Mouse (Mus musculus) adrenal gland, postnatal 10 days (tissue): Measurements from ENCODE around the gene Tpr. TPM values are rescaled to one million over a fixed set of nuclear protein-coding genes. Genes with fewer than 3 reads are reported as not detected.

ENCODE experiments used
- DNase-seq: peaks from one replicate; pipeline ENCODE4 v3.0.0; 2021; ENCODE audit warnings: mixed read lengths
- total RNA-seq, 2 experiments: library from RNA; stranded (reverse); gene quantifications; 2 replicates each; pipeline ENCODE4 v1.2.3; 2021

Gene Tpr
- total RNA-seq, 2 experiments from 2014 or later: 103 to 121 TPM

GRCm38 (mm10) chr1:150463068-150463467 lies 70.4 kb downstream of the Tpr start:
- no peak for DNase-seq

DNA sequence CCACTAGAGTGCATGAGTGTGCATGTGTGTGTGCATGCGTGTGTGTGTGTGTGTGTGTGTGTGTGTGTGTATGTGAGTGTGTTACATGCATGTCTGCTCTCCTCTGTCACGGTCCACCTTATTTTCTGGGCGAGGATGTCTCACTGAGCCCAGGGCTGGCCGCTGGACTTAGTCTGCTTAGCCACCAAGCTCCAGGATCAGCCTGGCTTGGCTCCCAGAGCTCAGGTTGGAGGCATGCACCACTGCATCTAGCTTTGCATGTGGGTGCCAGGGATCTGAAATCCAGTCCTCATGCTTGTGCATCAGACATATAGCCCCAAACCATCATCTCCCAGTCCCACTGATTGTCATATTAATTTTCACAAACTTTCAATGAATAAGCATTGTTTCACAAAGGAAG lies 71.1 kb downstream of the Tpr start:
- no peak for DNase-seq

DNA sequence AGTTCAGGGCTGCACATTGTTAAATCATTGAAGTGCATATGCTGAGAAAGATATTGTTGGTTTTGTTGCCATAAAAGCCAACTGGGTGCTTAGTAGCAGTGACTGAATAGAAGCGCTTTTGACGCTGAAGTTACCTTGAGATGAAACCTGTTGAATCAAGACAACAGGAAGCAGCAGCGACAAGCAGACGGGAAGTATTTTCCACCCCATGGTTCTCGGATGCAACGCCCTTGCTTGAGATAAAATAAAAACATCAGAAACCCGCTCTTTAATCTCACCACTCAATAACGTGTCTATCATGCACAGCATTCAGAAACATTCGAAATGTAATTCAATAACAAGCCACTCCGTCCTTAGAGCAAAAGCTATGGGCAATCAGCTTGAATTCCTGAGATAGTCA lies 72.7 kb downstream of the Tpr start:
- DNase-seq: no peak

- peak; percentile 25 for DNase-seq
Measured at GRCm38 (mm10) chr1:150466132-150466531, 73.5 kb downstream of the Tpr start, which contains the start of gene Prg4. Gene Prg4, minus strand, starts transcription at chr1:150466165.

DNA sequence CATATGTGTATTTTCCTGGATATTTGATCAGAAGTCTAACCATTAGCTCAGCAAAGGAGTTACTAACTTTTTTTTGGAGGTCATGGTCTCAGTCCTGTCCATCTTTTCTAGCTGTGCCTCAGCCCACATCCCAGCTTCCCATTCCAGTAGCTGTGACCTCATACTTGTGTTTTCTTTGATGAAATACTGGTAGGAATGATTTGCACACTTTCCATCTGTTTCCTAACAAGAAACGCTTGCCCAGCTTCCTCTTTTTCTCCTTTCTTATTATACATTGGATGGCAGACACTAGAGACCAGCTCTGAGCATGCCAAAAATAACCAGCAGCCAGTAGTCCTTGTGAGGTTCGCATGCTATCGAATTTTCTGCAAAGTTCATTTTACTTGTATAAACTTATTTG lies 77.4 kb downstream of the Tpr start:
- DNase-seq: no peak

- DNase-seq: peak; percentile 8
Measured at GRCm38 (mm10) chr1:150472525-150472924, 79.9 kb downstream of the Tpr start.

DNA sequence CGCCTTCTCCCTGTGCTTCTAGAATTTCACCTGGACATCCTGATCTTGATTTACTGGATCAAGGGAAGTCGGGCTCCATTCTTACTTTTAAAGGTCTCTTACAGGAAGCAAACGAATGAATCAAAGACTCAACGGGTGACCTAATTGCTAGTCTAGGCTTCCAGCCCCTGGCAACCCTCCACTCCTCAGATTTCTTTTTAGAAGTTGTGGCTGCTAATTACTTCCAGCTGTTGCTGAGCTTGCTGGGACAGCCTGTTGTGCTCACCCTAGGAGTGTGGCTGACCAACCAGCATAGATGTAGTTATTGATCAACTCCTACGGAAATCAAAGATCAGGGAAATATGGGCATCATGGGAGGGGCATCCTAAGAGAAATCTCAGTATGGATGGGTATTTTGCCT lies 88.0 kb downstream of the Tpr start:
- DNase-seq: no peak

- DNase-seq: no peak
Measured at GRCm38 (mm10) chr1:150489148-150489547, 96.5 kb downstream of the Tpr start.

GRCm38 (mm10) chr1:150496626-150497302 lies 104.1 kb downstream of the Tpr start:
- no peak for DNase-seq

GRCm38 (mm10) chr1:150497690-150498089 lies 105.1 kb downstream of the Tpr start:
- peak; percentile 29 for DNase-seq

- DNase-seq: no peak
Measured at GRCm38 (mm10) chr1:150498177-150498576, 105.5 kb downstream of the Tpr start.

Other genes starting within 250 kb of the Tpr start
- gene Pdc, start 73.4 kb upstream of the Tpr start, total RNA-seq: not detected
- gene Odr4, start 242 bp downstream of the Tpr start, total RNA-seq: 10 to 100 TPM; 34.1 to 36.4 TPM
- 1 to 10 TPM; 7.0 to 9.9 TPM for gene Prg4, start 73.3 kb downstream of the Tpr start, total RNA-seq